Mouse (Mus musculus): ENCODE measurements around the gene Rnf20. TPM values are rescaled to one million over a fixed set of nuclear protein-coding genes. Genes with fewer than 3 reads are reported as not detected.

The Rnf20 gene
- total RNA-seq, 2 experiments from 2014 or later, result 36.2 to 36.3 TPM

DNA sequence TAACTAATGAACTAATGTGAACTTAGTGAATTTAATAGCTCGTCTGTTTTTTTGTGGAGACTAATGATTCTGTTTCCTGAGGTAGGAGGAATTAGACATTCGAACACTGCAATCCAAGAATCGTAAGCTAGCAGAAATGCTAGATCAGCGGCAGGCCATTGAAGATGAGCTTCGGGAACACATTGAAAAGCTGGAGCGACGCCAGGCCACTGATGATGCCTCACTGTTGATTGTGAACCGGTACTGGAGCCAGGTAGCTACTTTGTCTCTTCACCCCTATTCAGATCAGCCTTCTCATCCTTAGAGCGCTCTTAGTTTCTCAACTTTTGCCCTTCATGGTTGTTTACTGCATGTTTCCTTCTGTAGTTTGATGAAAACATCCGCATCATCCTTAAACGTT, 6.0 kb downstream of the Rnf20 start:
- no peak for DNase-seq (ENCODE audit: low spot score)
- intact Hi-C loops (cut with DNase I), result no loop called here

DNA sequence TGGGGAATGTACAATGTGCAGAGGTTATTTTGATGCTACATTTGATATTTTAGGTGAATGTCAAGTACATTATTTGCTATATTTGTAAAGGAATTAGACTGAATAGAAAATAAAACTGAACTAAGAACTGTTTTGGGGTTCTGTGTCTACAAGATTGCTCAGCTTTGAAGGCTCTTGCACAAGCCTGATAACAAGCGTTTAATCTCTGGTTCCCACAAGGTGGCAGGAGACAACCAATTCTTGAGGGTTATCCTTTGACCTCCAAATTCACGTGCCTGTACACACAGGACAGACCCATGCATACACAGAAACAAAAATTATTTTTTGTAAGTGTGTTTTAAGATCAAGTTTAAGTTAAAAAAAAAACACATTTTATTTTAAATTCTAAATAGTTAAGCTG, 8.1 kb downstream of the Rnf20 start:
- no peak for DNase-seq (ENCODE audit: low spot score)

GRCm38 (mm10) chr4:49659421-49659820, 27.6 kb downstream of the Rnf20 start:
- no peak for DNase-seq (ENCODE audit: low spot score)
- intact Hi-C loops (cut with DNase I), result no loop called here

More for the DNA sequence above, 8.1 kb downstream of the Rnf20 start:
- intact Hi-C loops (cut with DNase I), result no loop called here

DNA sequence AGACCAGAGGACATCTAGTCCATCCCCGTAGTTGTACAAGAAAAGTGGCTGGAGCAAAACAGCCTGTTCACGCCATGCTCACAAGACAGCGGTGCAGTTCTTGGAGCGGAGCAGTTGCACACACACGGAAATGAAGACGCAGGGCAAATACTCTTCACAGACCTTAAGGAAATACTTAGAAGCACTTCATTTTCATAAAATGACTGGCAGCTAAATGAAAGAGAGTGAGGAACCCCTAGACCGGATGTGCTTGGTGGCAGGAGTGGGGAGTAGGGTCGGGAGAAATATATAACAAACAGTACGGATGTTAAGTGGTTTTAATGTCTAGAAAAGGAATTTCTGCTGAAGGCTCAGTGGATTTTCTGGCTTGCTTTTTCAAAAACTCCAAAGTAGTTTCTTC, 29.9 kb downstream of the Rnf20 start:
- no peak for DNase-seq (ENCODE audit: low spot score)
- intact Hi-C loops (cut with DNase I), result no loop called here

DNA sequence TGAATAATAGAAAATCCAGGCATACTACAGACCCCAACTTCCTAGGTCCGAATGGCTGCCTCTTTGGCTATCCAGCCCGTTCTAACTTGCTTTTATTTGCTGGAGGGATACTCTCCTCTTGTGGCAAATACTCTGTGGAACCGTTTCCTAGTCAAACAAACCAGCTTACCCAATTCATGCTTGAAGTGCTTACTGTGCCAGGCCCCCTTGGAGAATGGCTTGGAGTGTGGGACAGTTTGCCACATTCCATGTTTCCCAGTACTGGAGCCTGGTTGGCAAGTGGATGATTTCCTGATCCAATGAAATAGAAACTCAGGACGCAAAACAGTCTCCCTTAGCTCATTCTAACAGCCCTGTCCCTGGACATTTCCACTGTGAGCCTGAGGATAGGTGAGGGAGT, 30.4 kb downstream of the Rnf20 start:
- intact Hi-C loops (cut with DNase I), result no loop called here
- DNase-seq (ENCODE audit: low spot score), result no peak

DNA sequence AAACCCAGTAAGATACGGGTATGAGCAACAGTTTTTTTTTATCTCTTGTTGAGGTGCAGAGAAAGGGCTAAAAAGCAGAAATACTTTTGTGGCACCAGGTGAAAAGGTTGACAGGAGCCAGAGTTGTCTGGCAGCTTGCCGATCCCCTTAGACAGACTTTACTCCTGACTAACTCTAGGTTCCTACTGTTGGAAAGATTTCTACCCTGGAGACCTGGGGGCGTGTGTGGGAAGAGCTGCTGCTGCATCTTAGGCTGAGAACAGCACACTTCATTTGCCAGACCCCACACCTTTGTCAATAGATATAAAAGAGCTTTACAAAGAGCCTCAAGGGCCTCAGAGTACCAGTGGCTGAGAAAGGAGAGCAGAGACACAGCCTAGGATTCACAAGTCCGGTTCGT, 33.0 kb downstream of the Rnf20 start:
- DNase-seq (ENCODE audit: low spot score), result no peak
- intact Hi-C loops (cut with DNase I), result no loop called here

DNA sequence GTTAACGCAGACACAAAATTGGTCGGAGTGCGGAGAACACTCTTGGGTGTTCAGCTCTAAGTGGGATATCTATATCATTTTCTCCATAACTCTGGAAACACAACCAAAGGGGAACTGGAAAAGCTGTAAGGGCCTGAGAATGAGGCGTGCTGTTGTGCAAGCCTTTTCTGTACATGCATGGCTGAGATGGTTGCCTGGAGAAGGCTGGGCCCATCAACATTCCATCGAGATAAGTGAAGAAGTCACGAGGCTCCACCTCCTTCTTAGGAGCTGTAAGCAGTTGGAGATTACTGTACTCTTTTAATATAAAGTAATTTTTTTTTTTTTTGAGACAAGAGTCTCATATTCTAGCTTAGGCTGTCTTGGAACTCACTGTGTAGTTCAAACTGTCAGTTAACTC, 44.3 kb downstream of the Rnf20 start:
- no peak for DNase-seq (ENCODE audit: low spot score)
- intact Hi-C loops (cut with DNase I), result no loop called here

- intact Hi-C loops (cut with DNase I), result no loop called here
- no peak for DNase-seq (ENCODE audit: low spot score)
These were observed 45.0 kb downstream of the Rnf20 start for GRCm38 (mm10) chr4:49676790-49677189.

GRCm38 (mm10) chr4:49680171-49680875, 48.5 kb downstream of the Rnf20 start:
- intact Hi-C loops (cut with DNase I), result no loop called here
- no peak for DNase-seq (ENCODE audit: low spot score)

- intact Hi-C loops (cut with DNase I), result no loop called here
- DNase-seq (ENCODE audit: low spot score), result no peak
These were observed 50.0 kb downstream of the Rnf20 start, which contains the start of gene Ppp3r2 for GRCm38 (mm10) chr4:49681812-49682211. TSS of gene Ppp3r2 (minus strand) at chr4:49682024.

- intact Hi-C loops (cut with DNase I), result loop anchor here (2.0 kb wide), 1 partner anchor 270 kb away; no protein-coding TSS in a partner anchor
- no peak for DNase-seq (ENCODE audit: low spot score)
These were observed 56.9 kb downstream of the Rnf20 start for GRCm38 (mm10) chr4:49688594-49689288.

DNA sequence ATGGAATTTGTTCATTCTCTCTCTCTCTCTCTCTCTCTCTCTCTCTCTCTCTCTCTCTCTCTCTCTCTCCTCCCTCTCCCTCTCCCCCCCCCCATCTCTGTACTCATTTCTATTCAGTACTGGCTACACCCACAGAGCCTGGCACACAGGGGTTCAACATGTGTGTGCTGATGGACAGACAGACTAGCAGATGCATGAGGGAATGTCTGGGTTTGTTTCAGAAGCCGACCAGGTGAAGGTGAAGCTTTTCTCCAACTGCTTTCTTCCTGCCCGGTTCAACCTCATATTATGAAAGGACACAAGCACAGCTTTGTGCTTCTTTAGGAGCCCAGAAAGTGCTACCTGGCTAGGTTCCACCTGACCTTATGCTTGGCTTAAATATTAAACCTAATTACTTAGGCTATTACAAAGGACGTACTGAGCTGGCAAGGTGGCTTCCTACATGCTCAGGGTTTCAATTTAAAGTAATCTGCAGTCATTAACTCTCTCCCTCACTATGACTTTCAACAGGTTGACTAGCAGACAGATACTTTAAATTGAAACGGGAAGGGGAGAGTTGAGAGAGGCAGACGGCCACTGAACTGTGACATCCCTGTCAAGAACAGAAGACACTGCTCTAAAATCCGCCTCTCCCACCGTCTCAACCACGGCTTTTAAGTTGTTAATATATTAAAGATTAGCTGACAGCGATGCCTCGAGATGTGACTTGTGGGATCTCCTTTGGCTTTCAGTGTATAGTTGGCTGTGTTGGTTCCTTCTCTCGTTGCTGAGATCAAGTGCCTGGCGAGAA, 59.8 kb downstream of the Rnf20 start:
- intact Hi-C loops (cut with DNase I), result no loop called here

More for the DNA sequence above, 59.8 kb downstream of the Rnf20 start:
- no peak for DNase-seq (ENCODE audit: low spot score)

Other genes starting within 250 kb of the Rnf20 start
- not detected for gene Acnat2, start 223.9 kb upstream of the Rnf20 start, total RNA-seq (2021)
- not detected for gene Acnat1, start 158.1 kb upstream of the Rnf20 start, total RNA-seq (2021)
- not detected for gene Baat, start 125.4 kb upstream of the Rnf20 start, total RNA-seq (2021)
- gene Mrpl50, start 110.9 kb upstream of the Rnf20 start, total RNA-seq (2021), result 10 to 100 TPM; 46.1 to 47.0 TPM
- 1 to 10 TPM; 4.9 to 6.4 TPM for gene Zfp189, start 110.8 kb upstream of the Rnf20 start, total RNA-seq (2021)
- under 1 TPM in 1 of 2 experiments, not detected in 1; 0.14 TPM for gene Aldob, start 82.5 kb upstream of the Rnf20 start, total RNA-seq (2021)
- 10 to 100 TPM; 49.3 to 51.8 TPM for gene Tmem246, start 34.1 kb upstream of the Rnf20 start, total RNA-seq (2021)
- not detected for gene Ppp3r2, start 50.0 kb downstream of the Rnf20 start, total RNA-seq (2021)
- under 1 TPM; 0.17 to 0.29 TPM for gene Grin3a, start 213.7 kb downstream of the Rnf20 start, total RNA-seq (2021)